Mouse (Mus musculus) monocyte, adult 5-6 weeks (primary cell): ENCODE results near the gene Hpcal4. TPM values are rescaled to one million over a fixed set of nuclear protein-coding genes. Genes with fewer than 3 reads are reported as not detected.
A peak's percentile ranks its signal among the peaks of the same experiment; 100 is the strongest.

Source experiments
- ATAC-seq: fragments of 153-309, 156-312 bp; replicated peaks from 2 replicates; pipeline ENCODE4 v1.8.0; 2017; ENCODE audit warnings: mild to moderate bottlenecking; ENCODE audit not compliant: low TSS enrichment, insufficient number of reproducible peaks, severe bottlenecking, poor library complexity, low FRiP score
- total RNA-seq: library from RNA; stranded (forward); fragments of 200-1000, 200-491, 200-594 nt; gene quantifications from 3 replicates; pipeline ENCODE4 v1.2.3, GENCODE M21; 2017

Hpcal4 gene
- total RNA-seq, 1 experiment from 2014 or later, result not detected

DNA sequence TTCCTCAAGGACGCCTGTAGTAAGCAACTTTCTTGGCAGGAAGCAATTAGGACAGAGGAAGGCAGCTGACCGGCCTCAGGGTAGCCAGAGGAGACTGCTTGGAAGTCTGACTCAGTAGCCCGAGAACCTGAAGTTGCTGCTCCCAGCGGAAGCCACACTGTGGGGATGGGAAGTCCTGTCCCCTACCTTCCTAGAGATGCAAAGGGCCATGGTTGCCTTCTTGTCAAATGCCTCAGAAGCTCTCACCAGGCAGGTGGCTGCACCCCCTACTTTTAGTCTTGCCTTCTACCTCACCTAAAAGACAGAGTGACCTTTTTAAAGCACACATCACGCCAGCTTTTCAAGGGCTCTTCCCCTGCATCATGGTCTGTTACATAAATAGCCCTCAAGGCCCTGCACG lies 13.7 kb downstream of the Hpcal4 start:
- ATAC-seq, result no peak

DNA sequence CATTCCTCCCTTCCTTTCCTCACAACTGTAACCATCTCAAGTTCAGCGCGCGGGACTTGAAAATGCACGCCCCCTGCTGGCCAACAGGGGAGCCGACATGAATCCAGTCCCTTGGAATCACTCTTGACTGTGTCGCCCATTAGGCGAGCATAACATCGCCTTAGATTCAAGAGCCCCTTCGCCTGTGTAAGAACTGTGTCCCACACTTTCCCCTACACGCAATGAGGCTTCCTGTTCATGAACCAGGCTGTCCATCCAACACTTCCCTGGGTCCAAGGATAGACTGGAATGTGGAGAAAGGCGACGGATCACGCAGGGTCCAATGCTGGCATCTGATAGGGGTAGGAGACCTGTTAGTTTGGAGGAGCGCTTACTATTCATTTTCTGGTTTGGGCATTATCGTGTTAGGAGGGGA lies 17.8 kb downstream of the Hpcal4 start:
- ATAC-seq, result no peak

DNA sequence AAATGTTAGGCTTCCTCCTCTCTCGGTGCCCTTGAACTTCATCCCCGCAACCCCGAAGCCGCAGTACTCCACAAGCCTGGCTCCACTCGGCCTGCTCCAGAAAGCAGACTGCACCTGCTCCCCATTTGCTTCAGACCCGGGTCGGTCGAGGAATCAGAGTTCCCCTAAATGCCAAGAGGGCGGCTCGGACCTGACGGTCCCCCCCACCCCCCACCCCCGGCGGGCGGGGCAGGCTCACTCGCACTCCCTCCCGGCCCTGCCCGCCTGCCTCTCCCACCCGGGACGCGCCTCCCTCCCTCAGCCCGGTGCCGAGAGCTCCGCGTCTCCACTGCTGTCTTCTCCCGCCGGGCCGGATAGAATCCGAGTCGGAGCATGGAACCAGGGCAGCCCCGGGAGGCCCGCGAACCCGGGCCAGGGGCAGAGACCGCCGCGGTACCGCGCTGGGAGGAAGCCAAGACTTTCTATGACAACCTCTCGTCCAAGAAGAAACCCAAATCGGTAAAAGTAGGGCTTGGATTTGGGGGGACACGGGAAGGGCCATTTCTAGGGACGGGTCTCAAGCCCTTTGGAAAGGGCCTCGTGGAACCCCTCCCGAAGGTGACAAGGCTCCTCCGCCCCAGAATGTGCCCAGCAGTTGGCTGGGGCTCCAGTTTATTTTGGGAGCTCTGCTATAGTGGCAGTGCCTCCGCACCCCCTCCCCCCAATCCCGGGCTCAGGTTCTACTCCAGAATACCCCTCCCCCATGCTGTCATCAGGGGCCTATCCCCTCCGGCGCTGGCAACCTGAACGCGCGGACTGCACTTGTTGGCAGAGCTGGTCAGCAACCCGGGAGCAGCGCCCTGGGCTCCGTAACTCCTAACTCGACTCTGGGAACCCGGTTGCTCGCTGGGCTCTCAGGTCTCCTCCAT lies 18.4 kb downstream of the Hpcal4 start, which contains the start of gene Nt5c1a:
TSS of gene Nt5c1a (plus strand) at position 319 of the 908 bp plus-strand sequence.
- ATAC-seq, result no peak

DNA sequence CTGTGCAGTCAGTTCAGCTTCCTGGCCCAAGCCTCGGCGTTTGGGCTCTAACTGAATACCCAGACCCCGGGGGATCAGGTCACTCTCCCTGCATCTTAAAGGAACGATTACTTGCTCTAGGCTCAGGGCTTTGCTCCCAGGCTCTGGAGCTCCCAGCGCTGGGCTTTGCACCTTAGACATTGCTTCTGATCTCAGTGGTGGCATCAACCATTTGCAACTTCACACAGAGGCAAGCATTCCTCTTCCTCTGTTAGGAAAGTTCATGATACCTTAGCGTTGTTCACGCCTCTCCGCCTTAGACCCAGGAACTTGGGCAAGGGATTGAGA lies 19.0 kb downstream of the Hpcal4 start:
- no peak for ATAC-seq

DNA sequence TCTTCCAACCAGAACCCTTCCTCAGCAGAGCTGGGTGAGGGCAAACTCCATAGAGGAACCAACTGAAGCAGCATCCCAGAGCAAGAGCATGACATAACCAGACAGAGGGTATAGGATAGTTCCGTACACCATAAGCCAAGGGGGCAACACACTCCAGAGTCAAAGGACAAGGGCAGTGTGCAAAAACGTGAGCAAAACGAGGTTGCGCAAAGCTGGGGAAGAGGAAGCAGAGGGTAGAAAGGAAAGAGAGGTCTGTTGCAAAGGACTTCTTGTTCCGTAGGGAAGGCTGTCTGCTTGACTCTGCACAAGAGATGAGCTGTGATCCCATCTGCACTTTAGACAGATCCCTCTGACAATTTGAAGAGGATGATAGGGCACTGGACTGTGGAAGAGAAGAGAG lies 24.3 kb downstream of the Hpcal4 start:
- no peak for ATAC-seq

DNA sequence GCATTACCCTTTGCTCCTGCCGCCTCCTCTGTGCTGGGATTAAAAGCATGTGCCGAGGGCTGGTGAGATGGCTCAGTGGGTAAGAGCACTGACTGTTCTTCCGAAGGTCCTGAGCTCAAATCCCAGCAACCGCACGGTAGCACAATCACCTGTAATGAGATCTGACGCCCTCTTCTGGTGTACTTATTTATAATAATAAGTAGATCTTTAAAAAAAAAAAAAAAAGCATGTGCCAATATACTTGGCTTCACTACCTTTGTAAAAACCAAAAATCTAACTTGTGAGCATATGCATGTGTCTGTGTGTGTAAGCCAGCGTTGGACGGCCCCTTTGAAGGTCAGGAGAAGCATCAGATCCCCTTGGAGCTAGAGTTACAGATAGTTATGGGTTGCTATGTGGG lies 28.0 kb downstream of the Hpcal4 start:
- ATAC-seq, result no peak

DNA sequence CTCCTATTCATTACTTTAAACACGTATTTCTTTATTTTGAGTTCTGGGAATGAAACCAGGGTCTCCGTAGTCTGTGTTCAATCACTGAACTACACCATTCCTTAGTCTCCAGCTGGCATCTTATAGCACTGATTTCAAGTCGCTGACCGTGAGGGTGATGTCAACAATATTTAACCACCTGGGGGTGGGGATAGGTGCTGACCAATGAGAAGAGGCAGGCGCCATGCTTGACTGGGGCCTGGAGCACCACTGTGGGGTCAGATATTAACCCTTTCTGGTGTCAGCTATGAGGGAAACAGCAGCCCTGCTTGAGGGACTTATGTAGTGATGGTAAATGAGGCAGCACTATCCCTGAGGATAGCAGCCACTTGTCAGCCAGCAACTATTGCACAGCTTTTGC lies 28.4 kb downstream of the Hpcal4 start:
- ATAC-seq, result no peak

DNA sequence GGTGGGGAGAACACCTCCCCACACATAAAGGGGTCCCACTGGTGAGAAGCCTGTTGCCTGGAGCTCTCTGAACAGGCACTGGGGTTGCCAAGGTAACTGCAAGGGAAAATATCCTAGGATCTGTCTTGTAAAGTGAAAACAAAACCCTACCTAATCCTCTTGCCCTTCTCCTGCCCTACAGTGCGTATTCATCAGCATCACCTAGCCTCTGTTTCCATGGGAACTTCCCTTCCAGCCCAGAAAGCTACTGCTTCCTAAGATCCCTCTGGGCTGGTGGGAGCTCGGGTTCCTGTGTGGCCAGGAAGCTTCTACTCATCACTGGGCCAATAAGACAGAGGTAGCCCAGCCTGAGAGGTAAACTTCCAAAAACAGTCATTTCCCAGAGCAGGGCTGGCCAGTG lies 29.3 kb downstream of the Hpcal4 start:
- ATAC-seq, result no peak

DNA sequence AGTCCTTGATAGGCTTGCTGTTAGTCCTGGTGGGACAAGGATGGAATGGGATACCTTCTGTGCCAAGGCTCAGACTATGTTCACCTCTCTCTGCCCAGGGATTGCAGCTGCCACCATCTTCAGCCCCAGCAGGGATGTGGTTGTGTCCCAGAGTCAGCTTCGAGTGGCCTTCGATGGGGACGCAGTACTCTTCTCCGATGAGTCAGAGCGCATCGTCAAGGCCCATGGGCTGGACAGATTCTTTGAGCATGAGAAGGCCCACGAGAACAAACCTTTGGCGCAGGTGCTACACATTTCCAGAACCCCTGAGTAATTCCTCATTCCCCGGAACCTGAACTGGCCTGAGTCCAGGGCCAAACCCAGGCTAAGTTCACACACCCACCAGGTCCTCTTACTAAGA lies 30.9 kb downstream of the Hpcal4 start:
- no peak for ATAC-seq

DNA sequence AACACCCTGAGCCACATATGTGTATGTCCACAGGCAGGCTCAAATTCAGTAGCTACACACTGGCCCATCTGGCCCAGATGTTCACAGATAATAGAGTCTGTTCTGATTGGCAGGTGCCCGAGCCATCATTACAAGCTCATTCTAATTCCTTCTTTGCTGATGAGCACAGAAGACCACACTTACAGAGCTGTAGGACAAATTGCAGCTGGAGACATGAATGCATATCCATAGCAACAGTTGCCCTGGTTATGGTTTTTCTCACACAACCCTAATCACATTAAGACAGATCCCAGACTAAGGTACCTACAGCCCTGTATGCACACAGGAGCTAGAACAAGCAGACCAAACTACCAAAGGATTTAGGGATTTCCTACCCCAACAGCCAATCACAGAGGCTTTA lies 32.3 kb downstream of the Hpcal4 start:
- ATAC-seq, result no peak

DNA sequence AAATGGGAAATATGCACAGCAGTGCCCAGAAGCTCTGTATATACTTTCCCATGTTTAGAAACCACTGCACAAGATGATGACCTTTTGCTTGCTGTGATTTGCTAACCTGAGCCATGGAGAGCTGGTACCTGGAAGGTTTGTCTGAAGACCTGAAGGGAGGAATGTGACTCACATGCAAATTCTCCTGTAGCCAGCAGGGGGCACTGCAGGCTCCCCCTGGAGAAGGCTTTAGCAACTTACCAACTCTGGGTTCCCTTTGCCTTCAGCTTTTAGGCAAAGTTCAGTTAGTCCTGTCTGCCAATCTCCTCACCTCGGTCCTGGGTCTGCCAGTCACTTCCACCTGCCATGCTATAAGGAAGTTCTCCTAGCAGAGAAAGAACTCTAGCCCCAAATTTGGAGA lies 33.8 kb downstream of the Hpcal4 start:
- no peak for ATAC-seq

DNA sequence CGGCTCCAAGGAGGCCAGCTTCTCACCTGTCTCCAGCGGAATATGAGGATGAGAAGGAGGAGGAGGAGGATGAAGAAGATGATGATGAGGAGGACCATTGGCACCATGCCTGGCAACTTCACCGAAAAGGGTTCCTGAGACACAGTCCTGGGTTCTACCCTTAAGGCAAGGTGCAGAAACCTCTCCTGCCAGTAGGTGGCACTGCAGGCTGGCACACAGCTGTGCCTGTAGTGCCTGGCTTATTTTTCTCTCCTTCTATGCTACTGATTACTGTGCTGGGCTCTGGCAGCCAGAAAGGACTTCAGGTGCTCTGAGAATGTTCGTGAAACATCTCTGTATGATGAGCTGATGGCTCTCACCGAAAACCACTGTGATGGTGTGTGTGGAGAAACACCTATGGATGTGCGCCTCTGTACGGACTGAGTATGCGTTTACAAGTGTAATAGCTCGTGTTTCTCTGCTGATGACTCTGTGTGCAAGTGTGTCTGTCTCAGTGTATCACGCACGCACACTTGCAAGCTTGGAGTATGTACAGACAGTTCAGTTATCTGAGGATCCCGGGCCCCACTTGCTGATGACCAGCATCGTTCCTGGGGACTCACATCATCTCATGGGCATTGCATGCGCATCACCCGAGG lies 36.8 kb downstream of the Hpcal4 start:
- 0 out of 2 replicates have a peak, but pooled peaks have one; percentile 34 for ATAC-seq

DNA sequence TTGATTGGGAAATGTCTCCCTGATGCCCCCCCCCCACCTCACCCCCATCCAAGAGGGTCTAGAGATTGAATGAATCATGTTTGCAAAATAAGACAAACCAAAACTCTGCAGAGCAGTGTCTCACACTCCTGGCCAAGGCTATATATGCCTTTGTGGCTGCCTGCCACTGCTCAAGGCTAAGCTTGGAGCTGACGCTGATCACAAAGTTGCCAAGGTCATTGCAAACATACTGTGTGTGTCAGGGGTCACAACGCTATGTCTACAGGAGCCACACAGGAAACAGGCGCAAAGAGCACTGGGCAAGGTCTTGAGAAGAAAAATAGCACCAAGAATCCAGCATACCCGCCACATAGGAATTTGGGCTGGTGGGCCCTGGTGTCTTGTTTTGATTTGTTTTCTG lies 37.6 kb downstream of the Hpcal4 start:
- ATAC-seq, result no peak

DNA sequence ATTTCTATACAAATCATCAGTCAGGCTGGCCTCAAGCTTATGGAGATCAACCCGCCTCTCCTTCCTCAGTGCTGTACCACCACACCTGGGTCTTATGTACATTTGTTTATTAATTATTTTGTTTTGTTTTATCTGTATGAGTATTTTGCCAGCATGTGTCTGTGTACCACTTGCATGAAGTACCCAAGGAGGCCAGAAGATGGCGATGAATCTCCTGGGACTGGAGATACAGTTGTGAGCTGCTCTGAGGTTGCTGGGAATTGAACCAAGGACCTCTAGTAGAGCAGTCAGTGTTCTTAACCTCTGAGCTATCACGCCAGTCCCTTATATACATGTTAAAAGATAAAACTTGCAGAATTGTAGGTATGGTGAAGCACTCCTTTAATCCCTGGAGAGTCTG lies 40.3 kb downstream of the Hpcal4 start:
- no peak for ATAC-seq

DNA sequence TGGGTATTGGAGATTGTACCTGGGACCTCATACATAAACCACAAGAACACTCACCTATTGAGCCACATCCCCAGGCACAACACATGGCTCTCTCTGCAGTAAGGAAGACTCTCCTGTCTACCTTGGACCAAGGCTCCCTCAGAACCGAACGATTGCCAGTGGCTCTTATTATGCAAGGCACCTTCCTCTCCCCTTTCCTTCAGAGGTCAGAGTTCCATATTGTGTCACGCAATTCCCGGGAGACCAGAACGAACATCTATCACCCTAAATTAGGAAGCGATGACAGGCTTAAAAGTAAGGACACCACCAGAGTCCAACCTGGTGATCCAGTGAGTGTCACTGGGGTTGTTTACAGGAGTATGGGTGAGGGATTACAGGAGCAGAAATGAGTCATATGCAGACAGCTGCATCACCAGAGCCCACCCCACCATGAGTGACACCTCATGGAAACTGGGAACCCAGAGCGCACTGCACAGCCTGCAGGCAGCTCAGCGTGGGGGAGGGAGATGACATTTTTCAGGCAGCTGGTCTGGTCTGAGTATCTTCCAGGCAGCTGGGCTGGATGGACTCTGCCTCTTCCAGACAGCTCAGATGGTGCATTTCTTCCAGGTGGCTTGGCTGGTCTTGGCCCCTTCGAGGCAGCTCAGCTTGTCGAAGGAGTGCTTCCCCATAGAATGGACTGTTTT lies 42.8 kb downstream of the Hpcal4 start:
- ATAC-seq, result no peak

DNA sequence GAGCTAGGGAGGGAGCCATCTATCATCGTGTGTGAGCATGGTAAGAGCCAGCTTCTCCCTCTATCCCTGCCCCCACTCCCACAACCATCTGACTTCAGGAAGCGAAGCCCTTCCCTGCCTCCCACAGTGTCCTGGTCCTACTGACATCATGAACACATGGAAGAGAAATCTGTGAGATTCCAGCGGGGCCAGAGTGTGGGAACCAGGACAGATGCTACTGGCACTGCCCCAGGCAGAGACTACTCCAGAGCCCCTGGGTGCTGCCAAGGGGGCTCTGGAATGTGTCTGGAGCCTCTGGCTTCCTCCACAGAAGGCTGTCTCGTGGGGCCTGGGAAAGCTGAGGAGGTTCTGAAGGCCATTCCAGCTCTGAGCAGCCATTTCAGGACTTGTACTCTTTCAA lies 44.7 kb downstream of the Hpcal4 start:
- no peak for ATAC-seq

DNA sequence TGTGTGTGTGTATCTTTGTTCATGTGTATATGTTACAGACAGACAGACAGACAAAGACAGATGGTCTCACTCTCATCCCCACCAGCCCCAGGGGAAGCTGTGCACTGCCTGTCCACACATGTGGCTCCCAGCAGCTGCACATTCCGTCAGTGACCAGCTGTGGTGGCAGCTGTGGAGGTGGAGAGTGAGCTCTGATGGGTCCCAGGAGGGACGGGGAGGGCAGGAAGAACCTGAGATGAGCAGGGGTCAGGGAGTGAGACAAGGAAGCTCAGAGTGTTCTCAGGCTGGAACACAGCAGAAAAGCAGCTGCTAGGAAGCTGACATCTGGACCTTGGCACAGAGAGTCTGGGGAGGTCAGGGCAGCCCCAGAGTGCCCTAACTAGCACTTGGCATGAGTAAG lies 45.2 kb downstream of the Hpcal4 start:
- ATAC-seq, result no peak

DNA sequence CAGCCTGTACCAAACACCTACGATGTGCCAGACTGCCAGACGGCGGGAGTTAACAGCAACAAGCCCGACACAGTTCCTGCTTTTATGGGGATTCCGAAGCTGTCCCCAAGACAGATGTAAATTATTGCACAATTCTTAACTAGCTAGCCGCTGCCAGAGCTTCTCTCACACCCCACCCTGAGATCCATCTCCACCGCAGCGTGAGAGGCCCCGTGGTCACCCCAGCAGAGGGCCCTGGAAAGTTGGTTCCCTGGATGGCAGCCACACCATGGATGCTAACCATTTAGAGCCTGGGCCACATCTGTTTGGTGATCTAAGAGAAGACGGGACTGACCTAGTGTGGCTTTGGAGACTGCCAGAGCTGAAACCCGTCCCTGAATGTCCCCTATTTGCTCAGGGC lies 46.1 kb downstream of the Hpcal4 start:
- no peak for ATAC-seq

DNA sequence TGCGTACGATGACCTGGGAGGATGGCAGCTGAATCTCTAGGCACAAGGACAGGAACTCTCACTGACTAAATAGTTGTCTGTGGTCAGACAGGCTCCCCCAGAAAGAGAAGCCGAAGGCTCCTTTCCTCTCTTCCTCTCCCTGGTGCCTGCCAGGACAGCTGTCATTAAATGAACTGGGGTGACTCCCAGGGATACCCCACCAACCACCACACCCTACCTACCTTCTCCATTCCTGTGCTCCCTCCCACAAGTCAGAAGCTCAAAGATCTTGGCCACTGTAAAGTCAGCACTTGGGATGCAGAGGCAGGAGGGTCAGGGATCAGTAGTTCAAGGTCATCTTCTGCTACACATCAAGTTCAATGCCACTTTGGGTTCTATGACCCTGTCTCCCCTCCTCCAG lies 49.8 kb downstream of the Hpcal4 start:
- ATAC-seq, result no peak
